Mouse (Mus musculus) CH12.LX (cell line): ENCODE results near the gene Rnf151.

Experiments used
- CTCF ChIP-seq, 2 experiments: IDR thresholded peaks in 1 of 2; conservative IDR thresholded peaks in 1 of 2; 2 replicates each; pipeline ENCODE4 v1.5.1; 2011 to 2012; ENCODE audit warnings: low read depth in 2 of 2, low read length in 2 of 2, improper control_type of control experiment in 1 of 2, inconsistent platforms in 1 of 2, mild to moderate bottlenecking in 1 of 2, moderate library complexity in 1 of 2
- HCFC1 ChIP-seq: IDR thresholded peaks from 2 replicates; pipeline ENCODE4 v1.6.1; 2012; ENCODE audit warnings: low read depth, mild to moderate bottlenecking, inconsistent platforms, low read length, improper control_type of control experiment
- JUN ChIP-seq: IDR thresholded peaks from 2 replicates; pipeline ENCODE4 v1.6.1; 2011; ENCODE audit warnings: low read depth, mild to moderate bottlenecking, low read length, improper control_type of control experiment, moderate library complexity; ENCODE audit not compliant: insufficient read depth
- POLR2A ChIP-seq: IDR thresholded peaks from 2 replicates; pipeline ENCODE4 v1.6.1; 2011; ENCODE audit warnings: low read depth, mild to moderate bottlenecking, improper control_type of control experiment, low read length
- TBP ChIP-seq: conservative IDR thresholded peaks from 2 replicates; pipeline ENCODE4 v1.6.1; 2011; ENCODE audit warnings: low read depth, low read length, improper control_type of control experiment

- TF ChIP-seq POLR2A (no peak), CTCF (conservative IDR thresholded peaks at IDR 0.05 in 1 of 2, IDR thresholded peaks at IDR 0.05 in 1 of 2; ENCODE audit: low read depth in 2 of 2, low read length in 2 of 2) (peak; percentile 49 to 72; a peak in 3 of 4 replicates), TBP (0 out of 2 replicates have a peak, but pooled peaks have one; percentile 16), JUN (no peak), HCFC1 (no peak)
Observed at GRCm38 (mm10) chr17:24708646-24709045, 9.2 kb downstream of the Rnf151 start.
